Mouse (Mus musculus) lung, postnatal 36 days (tissue): Measurements from ENCODE around the gene Irf2.
A peak's percentile ranks its signal among the peaks of the same experiment; 100 is the strongest.

Experiments used
- DNase-seq: peaks from one replicate; pipeline ENCODE4 v3.0.0; 2022; ENCODE audit warnings: mixed read lengths

The Irf2 gene

GRCm38 (mm10) chr8:46758131-46758530 lies 18.6 kb downstream of the Irf2 start:
- no peak for DNase-seq

- no peak for DNase-seq
These were observed 19.1 kb downstream of the Irf2 start for GRCm38 (mm10) chr8:46758676-46759075.

GRCm38 (mm10) chr8:46759562-46759961 lies 20.0 kb downstream of the Irf2 start:
- peak; percentile 58 for DNase-seq

- DNase-seq = no peak
These were observed 21.2 kb downstream of the Irf2 start for GRCm38 (mm10) chr8:46760701-46761100.

GRCm38 (mm10) chr8:46761454-46761853 lies 21.9 kb downstream of the Irf2 start:
- peak; percentile 60 for DNase-seq

GRCm38 (mm10) chr8:46769408-46770180 lies 30.1 kb downstream of the Irf2 start:
- no peak for DNase-seq

- no peak for DNase-seq
These were observed 31.5 kb downstream of the Irf2 start for GRCm38 (mm10) chr8:46770905-46771516.

GRCm38 (mm10) chr8:46772801-46773200 lies 33.3 kb downstream of the Irf2 start:
- DNase-seq = no peak

GRCm38 (mm10) chr8:46777760-46778460 lies 38.4 kb downstream of the Irf2 start:
- DNase-seq = peak; percentile 91

GRCm38 (mm10) chr8:46781067-46781657 lies 41.6 kb downstream of the Irf2 start:
- DNase-seq = no peak

GRCm38 (mm10) chr8:46782254-46782653 lies 42.7 kb downstream of the Irf2 start:
- DNase-seq = no peak

GRCm38 (mm10) chr8:46785070-46785469 lies 45.5 kb downstream of the Irf2 start:
- DNase-seq = no peak

- no peak for DNase-seq
These were observed 46.4 kb downstream of the Irf2 start for GRCm38 (mm10) chr8:46785926-46786325.

GRCm38 (mm10) chr8:46789091-46789881 lies 49.8 kb downstream of the Irf2 start:
- peak; percentile 41 for DNase-seq

- no peak for DNase-seq
These were observed 52.3 kb downstream of the Irf2 start for GRCm38 (mm10) chr8:46791664-46792371.

- DNase-seq = peak; percentile 48
These were observed 53.1 kb downstream of the Irf2 start for GRCm38 (mm10) chr8:46792653-46793052.

GRCm38 (mm10) chr8:46793248-46793647 lies 53.7 kb downstream of the Irf2 start:
- DNase-seq = no peak

GRCm38 (mm10) chr8:46794317-46794716 lies 54.8 kb downstream of the Irf2 start:
- no peak for DNase-seq

- no peak for DNase-seq
These were observed 59.7 kb downstream of the Irf2 start for GRCm38 (mm10) chr8:46799212-46799611.

GRCm38 (mm10) chr8:46799706-46800105 lies 60.2 kb downstream of the Irf2 start:
- peak; percentile 82 for DNase-seq

- no peak for DNase-seq
These were observed 61.7 kb downstream of the Irf2 start for GRCm38 (mm10) chr8:46801153-46801684.

- DNase-seq = no peak
These were observed 62.5 kb downstream of the Irf2 start for GRCm38 (mm10) chr8:46802009-46802408.
